Mouse (Mus musculus) ES-E14 (cell line): ENCODE measurements at regions not wholly inside any gene's neighbourhood (a gene's known extent, or its start where the extent isn't known, plus 50 kb on each side); places are given as distances from the start of the nearest gene placed in this dataset.
"Not testable (repeated sequence)": the region's sequence is repeated elsewhere in the genome, so short reads cannot be mapped to it uniquely, and the experiment has no call there.

ENCODE experiments used
- DNase-seq: peaks from one replicate; pipeline ENCODE4 v3.0.0-alpha.2; 2013; ENCODE audit warnings: low read depth, low spot score
- H3K27ac ChIP-seq: 2 replicates; pipeline ENCODE4 v1.5.1; 2012; ENCODE audit warnings: low read depth, mild to moderate bottlenecking, low read length, moderate library complexity, mixed read lengths; ENCODE audit not compliant: poor library complexity, insufficient read depth, severe bottlenecking
- H3K36me3 ChIP-seq: 2 replicates; pipeline ENCODE4 v1.6.1; 2012; ENCODE audit warnings: mild to moderate bottlenecking, low read length, moderate library complexity, mixed read lengths; ENCODE audit not compliant: control insufficient read depth, poor library complexity, insufficient read depth, severe bottlenecking
- H3K4me1 ChIP-seq, 2 experiments: fragments of 150-350 bp in 1 of 2; sonication (generic) in 1 of 2; 2 replicates each; pipeline ENCODE4 v1.6.1; 2012; ENCODE audit warnings: low read length in 2 of 2, mild to moderate bottlenecking in 1 of 2, mixed read lengths in 1 of 2; ENCODE audit not compliant: control insufficient read depth in 2 of 2, insufficient read depth in 2 of 2, poor library complexity in 1 of 2
- H3K4me3 ChIP-seq, 2 experiments: fragments of 150-350 bp in 1 of 2; sonication (generic) in 1 of 2; 2 replicates each; pipeline ENCODE4 v1.5.1; 2012; ENCODE audit warnings: low read length in 2 of 2, low read depth in 1 of 2, mild to moderate bottlenecking in 1 of 2, mixed read lengths in 1 of 2; ENCODE audit not compliant: insufficient read depth in 1 of 2, poor library complexity in 1 of 2, severe bottlenecking in 1 of 2
- H3K9ac ChIP-seq: 2 replicates; pipeline ENCODE4 v1.6.1; 2012; ENCODE audit warnings: low read depth, mild to moderate bottlenecking, low read length, mixed read lengths; ENCODE audit not compliant: poor library complexity, insufficient read depth, severe bottlenecking
- H3K9me3 ChIP-seq: fragments of 150-350 bp; sonication (generic); 2 replicates; pipeline ENCODE4 v1.6.1; 2012; ENCODE audit warnings: low read depth, mild to moderate bottlenecking, low read length; ENCODE audit not compliant: control insufficient read depth, insufficient read depth
- CHD2 ChIP-seq: IDR thresholded peaks from 2 replicates; pipeline ENCODE4 v1.6.1; 2014; ENCODE audit warnings: mild to moderate bottlenecking, low read depth, low read length, inconsistent platforms
- HCFC1 ChIP-seq: IDR thresholded peaks from 2 replicates; pipeline ENCODE4 v1.6.1; 2012; ENCODE audit warnings: low read length, inconsistent platforms, borderline replicate concordance; ENCODE audit not compliant: insufficient read depth
- MAFK ChIP-seq: IDR thresholded peaks from 2 replicates; pipeline ENCODE4 v1.6.1; 2014; ENCODE audit warnings: mild to moderate bottlenecking, low read depth, low read length, inconsistent platforms; ENCODE audit not compliant: insufficient read depth
- ZC3H11A ChIP-seq: IDR thresholded peaks from 2 replicates; pipeline ENCODE4 v1.6.1; 2012; ENCODE audit warnings: low read depth, mild to moderate bottlenecking, inconsistent platforms, low read length, borderline replicate concordance
- in situ Hi-C, 2 experiments: fragments of 600-800 bp; cut with MboI; formaldehyde crosslinking; loops; one replicate each; pipeline ENCODE4 v1.15.1; 2025; ENCODE audit warnings: low sequenced_read_pairs in 2 of 2, inconsistent platforms in 1 of 2; ENCODE audit not compliant: unreplicated experiment in 2 of 2

DNA sequence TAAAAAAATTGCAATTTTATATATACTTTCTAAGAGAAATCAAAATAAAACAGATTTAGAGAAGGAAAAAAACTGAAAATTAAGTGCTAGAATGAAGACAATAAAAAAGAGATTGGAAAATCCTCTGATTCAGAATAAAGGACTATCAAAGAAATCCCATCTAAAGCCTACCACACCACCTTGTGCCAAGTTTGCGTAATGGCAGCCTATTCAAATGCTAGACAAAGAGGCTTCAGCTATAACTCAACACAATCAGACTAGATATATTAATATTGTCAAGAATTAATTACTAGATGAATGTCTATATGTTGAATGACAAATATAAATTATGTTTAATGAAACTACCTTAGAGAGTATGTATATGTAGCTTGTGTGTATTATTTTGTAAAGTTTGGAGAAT lies 221.9 kb upstream of the Ascc3 start:
- Histone ChIP-seq H3K9ac (no peak overlapping the region), H3K27ac (no peak overlapping the region), H3K9me3 (no peaks in the 10 kb centered on the region), H3K36me3 (no peaks in the 10 kb centered on the region), H3K4me1 (no peaks in the 10 kb centered on the region), H3K4me3 (no peak overlapping the region)
- no peak for DNase-seq
- in situ Hi-C loops = no loop called here
- no peak for TF ChIP-seq MAFK
- no peak for TF ChIP-seq HCFC1
- TF ChIP-seq CHD2 = no peak
- peak; percentile 22; the same call in 1 of the 2 replicates for TF ChIP-seq ZC3H11A

DNA sequence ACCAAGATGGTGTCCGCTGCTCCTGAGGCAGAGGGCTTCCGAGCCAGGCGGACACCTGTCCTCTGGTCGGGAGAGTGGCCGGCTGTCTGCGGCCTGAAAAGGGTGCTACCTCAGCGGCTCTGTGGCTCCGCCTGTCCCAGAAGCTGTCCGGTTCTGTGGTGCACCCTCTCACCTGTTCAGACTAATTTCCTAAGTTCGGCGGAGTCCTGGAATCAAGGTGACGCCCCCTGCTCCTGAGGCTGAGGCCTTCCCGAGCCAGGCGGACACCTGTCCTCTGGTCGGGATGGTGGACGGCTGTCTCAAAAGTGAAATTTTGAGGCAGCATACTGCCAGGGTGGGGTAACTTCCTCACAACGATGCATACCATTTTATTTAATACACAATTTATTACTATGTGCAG lies 199.9 kb upstream of the Ascc3 start:
- H3K9ac ChIP-seq, DNase-seq, H3K9me3 ChIP-seq, in situ Hi-C loops, H3K27ac ChIP-seq, H3K36me3 ChIP-seq, H3K4me3 ChIP-seq, H3K4me1 ChIP-seq: not testable (repeated sequence)
